ENCODE assay signal across 8 mouse cellular contexts in genomic region chr12:51784842-51785241, GRCm38 (mm10). TPM values are rescaled to one million over a fixed set of nuclear protein-coding genes. Genes with fewer than 3 reads are reported as not detected.
DNase-seq lines count a peak whose midpoint lies in the region; ATAC-seq and TF ChIP-seq lines count a peak whose summit lies in the region.

No protein-coding gene starts in this region.

- H3K4me3 ChIP-seq in MEL (ENCODE audit: control insufficient read depth in 1 of 2, insufficient read depth in 1 of 2, low read depth in 2 of 2, low read length in 2 of 2), result no peak overlapping the region
- no peak overlapping the region for H3K4me3 ChIP-seq in midbrain, embryonic 16.5 days (ENCODE audit: low read depth, low read length)

- H3K79me2 ChIP-seq in MEL (ENCODE audit: control insufficient read depth, insufficient read depth, low read length, poor library complexity), result no peaks in the 10 kb centered on the region

- H3K9ac ChIP-seq in MEL (ENCODE audit: control insufficient read depth, low read depth, low read length, poor library complexity, severe bottlenecking), result no peak overlapping the region
- H3K9ac ChIP-seq in midbrain, embryonic 16.5 days (ENCODE audit: low read depth, low read length), result no peak overlapping the region

- no peak overlapping the region for H3K27ac ChIP-seq in MEL (ENCODE audit: control insufficient read depth, low read depth, low read length)
- no peak overlapping the region for H3K27ac ChIP-seq in midbrain, embryonic 16.5 days (ENCODE audit: low read length)

- 93% methylated on average over 7 of the region's 7 CpGs for WGBS in midbrain, embryonic 16.5 days

- no peak for TF ChIP-seq POLR2A in MEL (IDR thresholded peaks at IDR 0.05; ENCODE audit: control insufficient read depth in 1 of 2, insufficient read depth in 1 of 2, low read depth in 1 of 2, low read length in 2 of 2, poor library complexity in 1 of 2)

- peak; percentile 88 for ATAC-seq in megakaryocyte-erythroid progenitor cell, adult 5-6 weeks (replicated peaks; ENCODE audit: low FRiP score, low TSS enrichment, poor library complexity, severe bottlenecking)
- no peak for ATAC-seq in midbrain, embryonic 16.5 days

- intact Hi-C loops in gastrocnemius, postnatal 36 days (cut with DNase I), result loop anchor here (10.0 kb wide), 1 partner anchor 110 kb away; no protein-coding TSS in a partner anchor

- no peak overlapping the region for H3K4me2 ChIP-seq in midbrain, embryonic 16.5 days (ENCODE audit: low read length)

- no peaks in the 10 kb centered on the region for H3K27me3 ChIP-seq in MEL (ENCODE audit: control insufficient read depth in 1 of 2, insufficient read depth in 2 of 2, low read length in 2 of 2)
- no peaks in the 10 kb centered on the region for H3K27me3 ChIP-seq in midbrain, embryonic 16.5 days (ENCODE audit: control insufficient read depth, insufficient read depth, low read depth, low read length)

- TF ChIP-seq CTCF in MEL (IDR thresholded peaks at IDR 0.05 in 2 of 3, conservative IDR thresholded peaks at IDR 0.05 in 1 of 3; ENCODE audit: control insufficient read depth in 1 of 3, insufficient read depth in 1 of 3, low read depth in 2 of 3, low read length in 3 of 3, poor library complexity in 1 of 3, severe bottlenecking in 1 of 3), result peak; percentile 70 to 81 (median 79)

- H3K4me1 ChIP-seq in MEL (ENCODE audit: control insufficient read depth in 1 of 2, insufficient read depth in 2 of 2, low read length in 2 of 2), result no peaks in the 10 kb centered on the region
- H3K4me1 ChIP-seq in midbrain, embryonic 16.5 days (ENCODE audit: control insufficient read depth, insufficient read depth, low read length), result no peaks in the 10 kb centered on the region

- peaks cover 0 to 56% of the 10 kb centered on the region in 2 experiments; a peak in 2 of 4 replicates for H3K36me3 ChIP-seq in MEL (ENCODE audit: control insufficient read depth in 1 of 2, insufficient read depth in 2 of 2, low read length in 2 of 2)
- H3K36me3 ChIP-seq in midbrain, embryonic 16.5 days (ENCODE audit: control insufficient read depth, insufficient read depth, low read length), result peaks cover 30% of the 10 kb centered on the region

- TF ChIP-seq RAD21 in MEL (IDR thresholded peaks at IDR 0.05; ENCODE audit: low read depth, low read length), result peak; percentile 52

- H3K9me3 ChIP-seq in MEL (replicated peaks; ENCODE audit: insufficient read depth, low read length), result no peaks in the 10 kb centered on the region
- no peaks in the 10 kb centered on the region for H3K9me3 ChIP-seq in midbrain, embryonic 16.5 days (replicated peaks; ENCODE audit: control insufficient read depth, low read length, poor library complexity, severe bottlenecking)

- TF ChIP-seq EP300 in MEL (IDR thresholded peaks at IDR 0.05; ENCODE audit: low read depth in 1 of 2, low read length in 2 of 2), result no peak

- DNase-seq in kidney, postnatal 36 days, result peak; percentile 11 to 49
- DNase-seq in kidney, adult 9 months, result no peak
- peak; percentile 80 for DNase-seq in MEL (ENCODE audit: low read depth, low spot score)
- DNase-seq in embryo, embryonic 11 days, result peak; percentile 23
- DNase-seq in gastrocnemius, postnatal 36 days, result no peak
- DNase-seq in cerebellum, adult 9-11 months, result no peak

TF ChIP-seq in MEL, 35 proteins besides CTCF, POLR2A, EP300 and RAD21:
- TF ChIP-seq UBTF (IDR thresholded peaks at IDR 0.05; ENCODE audit: borderline replicate concordance, insufficient read depth, low read depth, low read length) (no peak), SMC3 (IDR thresholded peaks at IDR 0.05; ENCODE audit: low read depth, low read length) (peak; percentile 66), E2F4 (IDR thresholded peaks at IDR 0.05; ENCODE audit: borderline replicate concordance, low read depth, low read length) (no peak), ZC3H11A (IDR thresholded peaks at IDR 0.05; ENCODE audit: low read depth, low read length) (peak; percentile 23; the same call in 1 of the 2 replicates), GATA1 (IDR thresholded peaks at IDR 0.05; ENCODE audit: low read depth, low read length) (no peak), POLR2AphosphoS5 (IDR thresholded peaks at IDR 0.05; ENCODE audit: borderline replicate concordance, low read depth, low read length) (no peak), GABPA (IDR thresholded peaks at IDR 0.05; ENCODE audit: low read depth, low read length) (no peak), USF2 (IDR thresholded peaks at IDR 0.05; ENCODE audit: borderline replicate concordance in 1 of 2, insufficient read depth in 1 of 2, low read depth in 1 of 2, low read length in 2 of 2) (no peak), CHD1 (IDR thresholded peaks at IDR 0.05; ENCODE audit: low read depth, low read length) (no peak)

RNA-seq across cellular contexts. Expression of gene Hectd1, which starts 44.5 kb away (rescaled TPM):
- total RNA-seq in MEL (2012; rRNA removed), result 67.3 and 72.0 TPM in 2 replicates
- 100 to 1,000 TPM in 1 of 2 experiments, 10 to 100 TPM in 1; 55.2 to 248 TPM for polyA plus RNA-seq in MEL (2012; ENCODE audit: insufficient read depth in 1 of 2, insufficient read length in 2 of 2, low read depth in 1 of 2, low replicate concordance in 2 of 2, missing spikeins in 1 of 2)
- total RNA-seq in megakaryocyte-erythroid progenitor cell, adult 5-6 weeks (2014; fragmentation: Nextera tagmentation), result 87.4 and 132 TPM in 2 replicates
- total RNA-seq in megakaryocyte-erythroid progenitor cell, adult 5-6 weeks (2017), result 186 and 187 TPM in 2 replicates
- total RNA-seq in gastrocnemius, postnatal 36 days (2021), result 10 to 100 TPM; 80.6 to 97.8 TPM
- polyA plus RNA-seq in midbrain, embryonic 16.5 days (2015; fragmentation: Nextera tagmentation; extraction: Ambion mirVana), result 34.1 and 36.2 TPM in 2 replicates

Comparison
In these comparisons a context has a peak if more than half of its experiments do, and no peak if none do; other contexts are left out.
1. DNase-seq: peak in kidney, postnatal 36 days (2 of 2), MEL (single experiment) and embryo, embryonic 11 days (single experiment); none in kidney, adult 9 months (single experiment), gastrocnemius, postnatal 36 days (0 of 2) and cerebellum, adult 9-11 months (single experiment).